25 mouse cellular contexts compared by ENCODE assay signal in the genomic region with DNA sequence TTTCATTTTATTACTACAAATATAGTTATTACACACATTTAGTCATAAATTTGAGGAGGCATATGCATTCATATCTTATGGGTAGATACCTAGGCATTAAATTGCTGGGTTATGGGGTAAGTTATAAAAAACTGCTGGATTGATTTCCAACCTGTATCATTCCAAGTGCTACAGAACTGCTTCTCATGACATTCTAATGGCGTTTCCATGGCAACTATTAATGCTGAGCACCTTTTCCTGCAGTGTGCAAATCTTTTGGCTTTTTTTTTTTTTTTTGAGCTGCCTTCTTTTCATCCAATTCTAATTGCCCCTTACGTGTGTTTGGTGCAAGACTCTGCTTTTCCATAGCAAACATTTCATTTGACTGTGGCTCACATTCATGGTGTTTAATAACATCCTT. TPM values are rescaled to one million over a fixed set of nuclear protein-coding genes. Genes with fewer than 3 reads are reported as not detected.
A peak's percentile ranks its signal among the peaks of the same experiment; 100 is the strongest.
DNase-seq lines count a peak whose midpoint lies in the region; ATAC-seq and TF ChIP-seq lines count a peak whose summit lies in the region.
"Had no signal": no experiment of that assay in that cellular context is flagged by ENCODE, and none has a peak within 500 bp of the region (broad histone marks: within the 10 kb centered on the region; RNA-seq: fewer than 3 reads in every experiment).

No protein-coding gene starts in this region.

- no peak for TF ChIP-seq POLR2A in lung, adult 2 months (IDR thresholded peaks at IDR 0.05; ENCODE audit: borderline replicate concordance, extremely low read depth, low read depth, low read length)

- no peak for TF ChIP-seq CTCF in gastrocnemius, adult 2 months (IDR thresholded peaks at IDR 0.05)
- no peak for TF ChIP-seq CTCF in lung, adult 2 months (IDR thresholded peaks at IDR 0.05; ENCODE audit: insufficient read depth, low read length)

- ATAC-seq in kidney, embryonic 15.5 days (replicated peaks; ENCODE audit: low FRiP score): no peak
- peak; percentile 21; the same call in 1 of the 2 replicates for ATAC-seq in neural tube, embryonic 14.5 days (ENCODE audit: low read depth)
- ATAC-seq: liver, postnatal 0 days had no signal

- H3K4me1 ChIP-seq in kidney, embryonic 15.5 days: peaks cover 34% of the 10 kb centered on the region
- H3K4me1 ChIP-seq in neural tube, embryonic 14.5 days (ENCODE audit: control insufficient read depth, insufficient read depth, low read length): 0 out of 2 replicates have a peak, but pooled peaks cover 2% of the 10 kb centered on the region
- H3K4me1 ChIP-seq in lung, adult 2 months (ENCODE audit: control insufficient read depth, insufficient read depth, low read length): no peaks in the 10 kb centered on the region; the same call in 1 of the 2 replicates
- H3K4me1 ChIP-seq: midbrain, embryonic 12.5 days had no signal

- H3K27ac ChIP-seq in gastrocnemius, adult 2 months: peak overlapping the region; percentile 58; the same call in 1 of the 2 replicates
- H3K27ac ChIP-seq in kidney, embryonic 15.5 days: peak overlapping the region; percentile 64
- H3K27ac ChIP-seq in neural tube, embryonic 14.5 days (ENCODE audit: low read depth, low read length): no peak overlapping the region
- H3K27ac ChIP-seq: forebrain, embryonic 12.5 days; heart, adult 2 months; heart, embryonic 15.5 days; left cerebral cortex, adult 2 months; midbrain, embryonic 12.5 days had no signal

- intact Hi-C loops in gastrocnemius, adult 2 months (cut with DNase I): no loop called here
- intact Hi-C loops in left cerebral cortex, postnatal 4 days (cut with DNase I): no loop called here

- no peak overlapping the region for H3K9ac ChIP-seq in kidney, embryonic 15.5 days
- no peak overlapping the region for H3K9ac ChIP-seq in neural tube, embryonic 14.5 days (replicated peaks; ENCODE audit: low read depth, low read length)
- H3K9ac ChIP-seq: forebrain, embryonic 12.5 days; heart, embryonic 15.5 days; liver, postnatal 0 days; midbrain, embryonic 12.5 days had no signal

- WGBS in kidney, embryonic 15.5 days: 89% methylated on average over 2 of the region's 2 CpGs
- WGBS in neural tube, embryonic 14.5 days: 55% methylated on average over 2 of the region's 2 CpGs
- WGBS in lung, adult 2 months: 88% methylated on average over 2 of the region's 2 CpGs

- H3K36me3 ChIP-seq in kidney, embryonic 15.5 days: no peaks in the 10 kb centered on the region
- H3K36me3 ChIP-seq in neural tube, embryonic 14.5 days (ENCODE audit: control insufficient read depth, insufficient read depth, low read length): no peaks in the 10 kb centered on the region
- H3K36me3 ChIP-seq: forebrain, embryonic 12.5 days; heart, embryonic 15.5 days; midbrain, embryonic 12.5 days had no signal

- H3K4me2 ChIP-seq in kidney, embryonic 15.5 days: no peak overlapping the region
- no peak overlapping the region for H3K4me2 ChIP-seq in neural tube, embryonic 14.5 days (ENCODE audit: low read depth, low read length)
- H3K4me2 ChIP-seq: forebrain, embryonic 12.5 days; heart, embryonic 15.5 days; midbrain, embryonic 12.5 days had no signal

- no peak overlapping the region for H3K4me3 ChIP-seq in gastrocnemius, adult 2 months
- no peak overlapping the region for H3K4me3 ChIP-seq in kidney, embryonic 15.5 days (replicated peaks)
- no peak overlapping the region for H3K4me3 ChIP-seq in neural tube, embryonic 14.5 days (ENCODE audit: low read depth, low read length)
- H3K4me3 ChIP-seq in lung, adult 2 months (replicated peaks; ENCODE audit: extremely low read depth, low read depth, low read length): no peak overlapping the region
- H3K4me3 ChIP-seq: forebrain, embryonic 12.5 days; heart, adult 2 months; heart, embryonic 15.5 days; left cerebral cortex, adult 2 months; midbrain, embryonic 12.5 days had no signal

- no peaks in the 10 kb centered on the region for H3K9me3 ChIP-seq in kidney, embryonic 15.5 days (replicated peaks)
- no peaks in the 10 kb centered on the region for H3K9me3 ChIP-seq in neural tube, embryonic 14.5 days (ENCODE audit: control insufficient read depth, low read length)
- H3K9me3 ChIP-seq: forebrain, embryonic 12.5 days; heart, embryonic 15.5 days; midbrain, embryonic 12.5 days had no signal

- no peak for DNase-seq in gastrocnemius, adult 2 months
- DNase-seq in gastrocnemius, adult 8-10 months (ENCODE audit: low spot score in 2 of 2): no peak
- DNase-seq in kidney, adult 8-10 months: no peak
- no peak for DNase-seq in neural tube, embryonic 10.5 days (ENCODE audit: extremely low spot score, low spot score)
- no peak for DNase-seq in lung, adult 2 months
- DNase-seq in left cerebral cortex, postnatal 4 days: no peak
- DNase-seq: adrenal gland, postnatal 25 days; cerebellum, adult 11-12 months; cerebellum, postnatal 14 days; gastrocnemius, postnatal 25 days; heart, adult 2 months; kidney, adult 11 months; layer of hippocampus, adult 9-11 months; liver, postnatal 0 days; lung, postnatal 10 days; thymus, adult 18-20 months; thymus, postnatal 4 days had no signal

- no peaks in the 10 kb centered on the region for H3K27me3 ChIP-seq in kidney, embryonic 15.5 days
- no peaks in the 10 kb centered on the region for H3K27me3 ChIP-seq in neural tube, embryonic 14.5 days (ENCODE audit: control insufficient read depth, insufficient read depth, low read length)
- H3K27me3 ChIP-seq: forebrain, embryonic 12.5 days; heart, embryonic 15.5 days; midbrain, embryonic 12.5 days had no signal

RNA-seq across cellular contexts. Expression of gene Gm12166, which starts 22.1 kb away (rescaled TPM):
- under 1 TPM; 0.64 to 0.99 TPM for total RNA-seq in gastrocnemius, adult 2 months (2021)
- total RNA-seq in gastrocnemius, adult 8-10 months (2022): 1 to 10 TPM in 2 of 4 experiments, under 1 TPM in 1, not detected in 1; 0.86 to 1.9 (median 1.2) TPM
- polyA plus RNA-seq in kidney, embryonic 15.5 days (2015; fragmentation: Nextera tagmentation; extraction: Ambion mirVana): 2.8 and 6.7 TPM in 2 replicates
- polyA plus RNA-seq in neural tube, embryonic 14.5 days (2014; fragmentation: Nextera tagmentation; extraction: Ambion mirVana): 4.6 and 6.1 TPM in 2 replicates
- 16.8 and 19.8 TPM in 2 replicates for polyA plus RNA-seq in lung, adult 2 months (2012; rRNA removed)
- 1 to 10 TPM; 2.2 to 4.4 TPM for total RNA-seq in left cerebral cortex, postnatal 4 days (2021)

RNA-seq across cellular contexts. Expression of gene Adam19, which starts 25.8 kb away (rescaled TPM):
- 1 to 10 TPM; 3.0 to 3.7 TPM for total RNA-seq in gastrocnemius, adult 2 months (2021)
- total RNA-seq in gastrocnemius, adult 8-10 months (2022): 1 to 10 TPM; 1.5 to 2.8 (median 2.2) TPM
- 14.4 and 17.9 TPM in 2 replicates for polyA plus RNA-seq in kidney, embryonic 15.5 days (2015; fragmentation: Nextera tagmentation; extraction: Ambion mirVana)
- polyA plus RNA-seq in neural tube, embryonic 14.5 days (2014; fragmentation: Nextera tagmentation; extraction: Ambion mirVana): 13.8 and 18.9 TPM in 2 replicates
- polyA plus RNA-seq in lung, adult 2 months (2012; rRNA removed): 24.3 and 29.4 TPM in 2 replicates
- 10 to 100 TPM; 40.0 to 44.9 TPM for total RNA-seq in left cerebral cortex, postnatal 4 days (2021)

RNA-seq across cellular contexts. Expression of gene Sox30, which starts 49.9 kb away (rescaled TPM):
- not detected for total RNA-seq in gastrocnemius, adult 2 months (2021)
- not detected for total RNA-seq in gastrocnemius, adult 8-10 months (2022)
- polyA plus RNA-seq in kidney, embryonic 15.5 days (2015; fragmentation: Nextera tagmentation; extraction: Ambion mirVana): 0.22 and 0.25 TPM in 2 replicates
- 0.11 and 0.12 TPM in 2 replicates for polyA plus RNA-seq in neural tube, embryonic 14.5 days (2014; fragmentation: Nextera tagmentation; extraction: Ambion mirVana)
- polyA plus RNA-seq in lung, adult 2 months (2012; rRNA removed): 0.09 and 0.18 TPM in 2 replicates
- under 1 TPM; 0.28 to 0.30 TPM for total RNA-seq in left cerebral cortex, postnatal 4 days (2021)
- total RNA-seq: gastrocnemius, postnatal 25 days had no signal
- polyA plus RNA-seq: large intestine, adult 2 months; liver, adult 2 months had no signal

Comparison
In these comparisons a context has a peak if more than half of its experiments do, and no peak if none do; other contexts are left out.
1. RNA of gene Adam19, which starts 25.8 kb away (total RNA-seq): 40.0 to 44.9 TPM in left cerebral cortex, postnatal 4 days; 3.0 to 3.7 TPM in gastrocnemius, adult 2 months and 1.5 to 2.8 TPM in gastrocnemius, adult 8-10 months; every median in the first group is over 4 times any median in the second.